Mouse (Mus musculus): ENCODE data around the gene Arhgap22.
A peak's percentile ranks its signal among the peaks of the same experiment; 100 is the strongest.

The Arhgap22 gene

DNA sequence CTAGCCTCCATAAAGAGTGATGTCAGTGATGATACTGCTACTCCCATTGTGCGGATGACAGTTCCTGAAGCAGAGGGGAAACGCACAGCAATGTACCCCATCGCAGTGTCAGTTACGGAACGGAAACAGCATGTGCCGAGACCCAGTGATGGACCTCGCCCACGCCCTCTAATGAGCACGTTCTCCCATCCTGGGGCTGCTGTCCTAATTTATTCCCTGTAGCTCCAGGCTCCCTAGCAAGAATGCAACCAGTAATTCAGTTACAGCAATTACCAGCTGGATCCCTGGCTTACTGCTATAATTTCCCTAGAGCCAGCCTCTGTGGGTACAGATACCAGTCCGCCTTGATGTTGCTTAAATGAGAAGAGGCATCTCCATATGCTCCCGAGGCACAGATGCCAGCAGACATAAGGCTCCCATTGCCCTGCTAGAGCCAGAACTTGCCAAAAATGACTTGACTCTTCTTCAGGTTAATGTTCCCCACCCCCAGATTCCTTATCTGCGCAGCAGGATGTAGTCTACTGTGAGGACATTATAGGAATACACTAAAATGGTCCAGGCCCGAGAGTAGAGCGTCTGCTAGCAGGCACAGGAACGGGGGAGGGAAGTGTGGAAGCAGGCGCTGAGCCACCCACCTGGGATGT is 83.0 kb downstream of the Arhgap22 start:
- no peak for TF ChIP-seq GATA4 (IDR thresholded peaks at IDR 0.05; ENCODE audit: insufficient replicate concordance, low read length)

- no peak for TF ChIP-seq GATA4 (IDR thresholded peaks at IDR 0.05; ENCODE audit: insufficient replicate concordance, low read length)
These were observed 86.8 kb downstream of the Arhgap22 start for GRCm38 (mm10) chr14:33300591-33300990.

GRCm38 (mm10) chr14:33303348-33303819 is 89.6 kb downstream of the Arhgap22 start:
- no peak for TF ChIP-seq GATA4 (IDR thresholded peaks at IDR 0.05; ENCODE audit: insufficient replicate concordance, low read length)

DNA sequence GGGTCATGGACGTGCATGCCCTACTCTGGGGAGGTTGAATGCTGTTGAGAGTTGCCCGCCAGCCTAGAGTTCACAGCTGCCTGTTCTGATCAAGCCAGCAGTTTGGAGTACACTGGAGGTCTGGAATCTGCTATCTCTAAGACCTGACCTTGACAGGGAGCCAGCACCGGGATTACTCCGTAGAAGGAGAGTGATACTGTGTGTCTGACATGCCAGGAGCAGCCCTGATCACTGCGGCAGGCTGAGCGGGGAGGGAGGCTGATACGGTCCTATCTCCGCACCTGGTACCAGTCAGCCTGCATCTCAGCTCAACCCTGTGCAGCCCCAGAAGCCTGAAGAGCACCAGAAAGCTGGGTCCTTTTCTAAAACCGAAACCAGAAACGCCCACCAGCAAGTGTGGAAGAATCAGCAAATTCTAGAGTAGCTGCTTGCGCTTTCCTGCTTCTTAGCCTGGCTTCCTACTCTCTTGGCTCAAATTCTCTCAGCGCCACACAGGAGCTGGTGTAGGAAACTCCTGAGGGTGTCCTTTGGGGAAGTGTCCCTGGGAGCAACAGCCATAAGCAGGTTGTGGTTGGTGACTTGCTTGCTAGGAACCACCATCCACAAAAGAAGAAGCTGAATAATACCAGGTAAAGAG is 91.9 kb downstream of the Arhgap22 start:
- peak; percentile 16; the same call in 1 of the 2 replicates for TF ChIP-seq GATA4 (IDR thresholded peaks at IDR 0.05; ENCODE audit: insufficient replicate concordance, low read length)

DNA sequence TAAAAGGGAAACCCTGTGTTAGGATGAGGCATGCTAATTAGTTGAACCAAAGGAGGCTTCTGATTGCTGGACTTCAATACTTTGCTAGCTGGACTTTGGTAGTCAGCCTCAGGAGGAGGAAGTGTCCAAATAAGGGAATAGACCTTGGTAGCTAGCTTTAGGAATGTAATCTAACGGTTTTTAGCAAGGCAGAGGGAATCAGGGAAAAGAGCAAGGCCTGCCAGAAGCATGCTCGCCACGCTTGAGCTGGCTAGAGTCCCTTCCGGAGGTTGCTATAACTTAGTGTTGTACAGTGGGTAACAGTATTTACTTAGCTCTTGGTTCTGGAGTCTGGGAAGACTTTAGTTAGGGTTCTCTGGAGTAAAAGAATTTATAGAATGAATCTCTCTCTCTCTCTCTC is 96.9 kb downstream of the Arhgap22 start:
- no peak for TF ChIP-seq GATA4 (IDR thresholded peaks at IDR 0.05; ENCODE audit: insufficient replicate concordance, low read length)

GRCm38 (mm10) chr14:33312309-33312708 is 98.5 kb downstream of the Arhgap22 start:
- TF ChIP-seq GATA4 (IDR thresholded peaks at IDR 0.05; ENCODE audit: insufficient replicate concordance, low read length) = no peak

- TF ChIP-seq GATA4 (IDR thresholded peaks at IDR 0.05; ENCODE audit: insufficient replicate concordance, low read length) = no peak
These were observed 99.8 kb downstream of the Arhgap22 start for GRCm38 (mm10) chr14:33313624-33314023.

DNA sequence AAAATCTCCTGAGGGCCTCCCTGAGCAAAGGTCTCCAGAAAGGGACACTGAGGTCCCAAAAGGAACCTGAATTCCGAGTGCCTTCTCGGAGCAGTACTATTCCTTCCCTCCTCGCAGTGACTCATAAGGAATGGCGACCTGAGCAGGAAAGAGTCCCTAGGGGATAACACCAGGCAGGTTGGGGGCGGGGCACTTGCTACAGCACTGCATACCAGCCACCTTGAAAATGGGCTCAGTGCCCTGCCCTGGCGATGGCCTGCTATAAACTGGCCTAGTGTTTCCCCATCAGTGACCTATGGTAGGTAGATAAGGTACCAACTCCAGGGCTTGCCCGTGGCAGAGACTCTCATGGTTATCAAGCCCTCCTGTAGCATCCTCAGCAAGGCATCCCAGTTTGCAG is 100.3 kb downstream of the Arhgap22 start:
- no peak for TF ChIP-seq GATA4 (IDR thresholded peaks at IDR 0.05; ENCODE audit: insufficient replicate concordance, low read length)

DNA sequence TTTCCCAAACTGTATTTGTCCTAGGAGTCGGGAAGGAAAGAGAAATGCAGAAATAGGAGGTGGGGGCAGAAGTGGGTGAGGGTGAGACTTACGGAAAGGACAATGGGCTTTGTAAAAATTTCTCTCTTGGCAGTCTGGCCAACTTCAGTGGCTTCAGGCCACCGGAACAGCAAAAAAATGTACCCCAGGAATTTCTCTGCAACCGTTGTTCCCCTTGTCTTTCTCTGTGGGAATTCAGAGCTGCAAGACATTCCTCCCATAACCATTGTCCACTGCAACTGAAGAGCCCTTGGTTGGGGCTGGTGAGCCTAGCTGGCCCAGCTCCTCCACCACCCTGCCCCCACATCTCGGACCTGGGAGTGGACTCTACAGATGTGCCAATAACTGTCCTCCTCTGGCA is 101.3 kb downstream of the Arhgap22 start:
- TF ChIP-seq GATA4 (IDR thresholded peaks at IDR 0.05; ENCODE audit: insufficient replicate concordance, low read length) = no peak

- no peak for TF ChIP-seq GATA4 (IDR thresholded peaks at IDR 0.05; ENCODE audit: insufficient replicate concordance, low read length)
These were observed 101.9 kb downstream of the Arhgap22 start for GRCm38 (mm10) chr14:33315771-33316170.

GRCm38 (mm10) chr14:33317946-33318345 is 104.1 kb downstream of the Arhgap22 start:
- TF ChIP-seq GATA4 (IDR thresholded peaks at IDR 0.05; ENCODE audit: insufficient replicate concordance, low read length) = no peak

DNA sequence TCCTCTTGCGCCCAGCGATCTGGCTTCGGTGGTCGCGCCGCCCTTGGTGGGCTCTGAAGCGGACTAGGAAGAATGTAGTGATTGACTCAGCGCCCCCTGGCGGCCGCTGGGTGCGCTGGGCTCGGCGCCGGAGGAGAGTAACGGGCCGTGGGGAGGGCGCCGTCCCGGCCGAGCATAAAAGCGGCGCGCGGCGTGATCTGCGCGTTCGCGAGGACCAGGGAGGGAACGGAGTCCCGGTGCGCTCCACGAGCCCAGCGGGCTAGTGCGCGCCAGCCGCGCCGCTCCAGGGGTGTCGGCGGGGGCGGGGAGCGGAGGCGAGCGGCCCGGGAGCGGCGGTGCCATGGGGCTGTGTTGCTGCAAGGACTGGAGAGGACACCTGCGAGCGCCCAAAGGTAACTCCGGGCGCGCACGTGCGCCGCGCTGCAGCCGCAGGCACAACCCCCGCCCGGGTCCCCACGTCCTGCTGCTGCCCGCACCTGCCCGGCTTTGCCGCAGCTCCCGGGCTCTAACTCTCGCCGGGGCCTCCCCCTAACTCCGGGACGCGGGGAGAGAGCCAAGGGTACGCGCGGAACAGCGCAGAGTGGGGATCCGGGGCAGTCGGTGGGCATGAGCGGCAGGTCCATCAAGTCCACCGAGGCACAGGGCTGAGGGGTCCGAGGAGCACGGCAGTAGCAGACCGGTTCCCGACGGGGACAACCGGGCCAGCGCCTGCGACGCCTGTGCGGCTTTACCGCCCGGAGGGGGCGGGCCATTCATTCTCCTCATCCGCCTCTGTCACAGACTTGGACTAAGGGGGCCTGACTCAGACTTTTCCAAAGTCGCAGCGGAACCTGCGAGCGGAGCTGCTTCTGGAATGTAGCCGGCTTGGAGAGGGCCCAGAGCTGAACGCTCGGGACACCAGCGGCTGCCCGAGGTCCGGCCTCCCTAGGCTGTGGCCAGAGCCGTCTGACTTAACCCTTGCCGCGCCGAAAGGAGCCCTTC is 106.0 kb downstream of the Arhgap22 start:
- no peak for TF ChIP-seq GATA4 (IDR thresholded peaks at IDR 0.05; ENCODE audit: insufficient replicate concordance, low read length)

DNA sequence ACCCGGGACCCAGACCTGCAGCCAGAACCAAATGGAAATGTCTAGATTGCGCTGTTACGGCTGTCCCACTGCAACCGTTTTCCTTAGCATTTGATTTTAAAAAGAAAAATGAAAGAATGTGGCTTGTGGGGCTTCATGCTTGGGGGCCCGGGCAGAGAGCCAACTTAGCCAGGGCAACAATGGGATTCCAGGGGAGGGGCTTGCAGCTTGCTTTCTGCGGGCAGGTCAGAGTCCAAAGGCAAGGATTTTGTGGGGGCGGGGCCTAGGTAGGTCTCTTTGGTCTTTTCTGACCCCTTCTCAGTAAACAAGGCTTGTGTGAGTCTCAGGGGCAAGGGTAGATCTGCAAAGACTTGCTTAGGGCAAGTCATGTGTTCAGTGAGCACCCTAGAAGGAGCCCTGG is 107.0 kb downstream of the Arhgap22 start:
- TF ChIP-seq GATA4 (IDR thresholded peaks at IDR 0.05; ENCODE audit: insufficient replicate concordance, low read length) = no peak

- no peak for TF ChIP-seq GATA4 (IDR thresholded peaks at IDR 0.05; ENCODE audit: insufficient replicate concordance, low read length)
These were observed 108.8 kb downstream of the Arhgap22 start for GRCm38 (mm10) chr14:33322661-33323088.

DNA sequence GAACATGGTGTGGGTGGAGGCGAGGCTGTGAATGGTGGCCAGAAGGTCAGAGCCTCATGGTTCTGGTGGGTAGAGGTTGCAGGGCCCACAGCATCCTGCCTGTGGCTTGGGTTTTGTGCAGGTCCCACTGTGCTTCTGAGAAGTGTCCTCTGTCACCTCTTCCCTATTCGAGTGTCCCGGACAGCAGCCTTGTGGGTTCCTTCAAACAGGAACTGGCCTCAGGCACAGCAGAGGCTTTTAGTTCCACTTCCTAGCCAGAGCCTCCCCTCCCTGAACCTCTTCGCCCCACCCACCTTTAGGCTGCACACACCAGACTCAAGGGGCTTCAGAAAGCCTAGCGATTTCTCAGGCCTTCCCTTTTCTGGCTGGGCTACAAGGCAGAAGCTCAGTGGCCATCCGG is 110.7 kb downstream of the Arhgap22 start:
- TF ChIP-seq GATA4 (IDR thresholded peaks at IDR 0.05; ENCODE audit: insufficient replicate concordance, low read length) = no peak
